Mouse (Mus musculus) forebrain, embryonic 12.5 days (tissue): ENCODE data around the gene Gng8. TPM values are rescaled to one million over a fixed set of nuclear protein-coding genes. Genes with fewer than 3 reads are reported as not detected.

Source experiments
- ATAC-seq: fragments of 200-750 bp; cut with Nextera tagmentation; 2 replicates; pipeline ENCODE4 v1.8.0; 2017; ENCODE audit warnings: moderate TSS enrichment; ENCODE audit not compliant: low FRiP score
- H3K27ac ChIP-seq: fragments of 300-500 bp; sonication (generic); 2 replicates; pipeline ENCODE4 v1.5.1; 2016; ENCODE audit warnings: mild to moderate bottlenecking
- H3K27me3 ChIP-seq: fragments of 300-500 bp; sonication (generic); 2 replicates; pipeline ENCODE4 v1.6.1; 2016; ENCODE audit warnings: mild to moderate bottlenecking
- H3K36me3 ChIP-seq: fragments of 300-500 bp; sonication (generic); replicated peaks from 2 replicates; pipeline ENCODE4 v1.6.1; 2016; ENCODE audit warnings: mild to moderate bottlenecking
- H3K4me1 ChIP-seq: fragments of 300-500 bp; sonication (generic); 2 replicates; pipeline ENCODE4 v1.6.1; 2016
- H3K4me2 ChIP-seq: fragments of 300-500 bp; sonication (generic); 2 replicates; pipeline ENCODE4 v1.6.1; 2016; ENCODE audit warnings: mild to moderate bottlenecking, moderate library complexity
- H3K4me3 ChIP-seq: fragments of 300-500 bp; sonication (generic); replicated peaks from 2 replicates; pipeline ENCODE4 v1.5.1; 2016; ENCODE audit warnings: mild to moderate bottlenecking
- H3K9ac ChIP-seq: fragments of 300-500 bp; sonication (generic); 2 replicates; pipeline ENCODE4 v1.6.1; 2016; ENCODE audit warnings: mild to moderate bottlenecking
- H3K9me3 ChIP-seq: fragments of 300-500 bp; sonication (generic); 2 replicates; pipeline ENCODE4 v1.6.1; 2016
- WGBS: fragments of 180-500 bp; shearing (Covaris S2); methylation state at CpG from one replicate; pipeline ENCODE4 v1.1.7; 2016; 5-methylcytosine and 5-hydroxymethylcytosine counted together
- polyA plus RNA-seq: library from polyadenylated mRNA; unstranded; fragments of >200 nt; fragmentation: Nextera tagmentation; extraction: Ambion mirVana; gene quantifications from 2 replicates; pipeline ENCODE4 v1.2.1, GENCODE M21; 2016

The Gng8 gene
- polyA plus RNA-seq, 1 experiment from 2014 or later: 14.7 TPM

- H3K27ac ChIP-seq: no peak overlapping the region
- H3K9ac ChIP-seq: no peak overlapping the region
- 0 out of 2 replicates have a peak, but pooled peaks cover 4% of the 10 kb centered on the region for H3K4me1 ChIP-seq
- no peak overlapping the region for H3K4me3 ChIP-seq
- ATAC-seq: no peak
- no peak overlapping the region for H3K4me2 ChIP-seq
- 97% methylated on average over 3 of the region's 3 CpGs for WGBS
- H3K36me3 ChIP-seq: peaks cover 29% of the 10 kb centered on the region
- no peaks in the 10 kb centered on the region for H3K27me3 ChIP-seq
- H3K9me3 ChIP-seq: no peaks in the 10 kb centered on the region
Observed at GRCm38 (mm10) chr7:16911904-16912303, 20.3 kb downstream of the Gng8 start.

- H3K4me2 ChIP-seq: no peak overlapping the region
- no peak overlapping the region for H3K27ac ChIP-seq
- 89% methylated on average over 6 of the region's 6 CpGs for WGBS
- H3K4me3 ChIP-seq: no peak overlapping the region
- 0 out of 2 replicates have a peak, but pooled peaks cover 4% of the 10 kb centered on the region for H3K4me1 ChIP-seq
- no peaks in the 10 kb centered on the region for H3K27me3 ChIP-seq
- no peak overlapping the region for H3K9ac ChIP-seq
- peaks cover 33% of the 10 kb centered on the region for H3K36me3 ChIP-seq
- H3K9me3 ChIP-seq: no peaks in the 10 kb centered on the region
- no peak for ATAC-seq
Observed at GRCm38 (mm10) chr7:16912360-16912759, 20.8 kb downstream of the Gng8 start.

GRCm38 (mm10) chr7:16913806-16914452, 22.3 kb downstream of the Gng8 start:
- H3K27ac ChIP-seq: no peak overlapping the region
- no peaks in the 10 kb centered on the region for H3K9me3 ChIP-seq
- H3K27me3 ChIP-seq: no peaks in the 10 kb centered on the region
- peaks cover 49% of the 10 kb centered on the region for H3K36me3 ChIP-seq
- no peak overlapping the region for H3K4me2 ChIP-seq
- ATAC-seq: peak; percentile 72
- 41% methylated on average over 10 of the region's 10 CpGs for WGBS
- no peak overlapping the region for H3K4me3 ChIP-seq
- H3K4me1 ChIP-seq: peaks cover 2% of the 10 kb centered on the region; the same call in 1 of the 2 replicates
- H3K9ac ChIP-seq: no peak overlapping the region

GRCm38 (mm10) chr7:16914453-16915343, 23.1 kb downstream of the Gng8 start:
- Histone ChIP-seq H3K4me3 (no peak overlapping the region), H3K9me3 (no peaks in the 10 kb centered on the region), H3K27me3 (no peaks in the 10 kb centered on the region), H3K9ac (no peak overlapping the region), H3K36me3 (peaks cover 57% of the 10 kb centered on the region), H3K4me1 (peaks cover 9% of the 10 kb centered on the region), H3K4me2 (no peak overlapping the region), H3K27ac (peak overlapping the region; percentile 14; the same call in 1 of the 2 replicates)
- 85% methylated on average over 18 of the region's 18 CpGs for WGBS
- ATAC-seq: no peak

- peaks cover 61% of the 10 kb centered on the region for H3K36me3 ChIP-seq
- 94% methylated on average over 32 of the region's 32 CpGs for WGBS
- ATAC-seq: no peak
Observed at GRCm38 (mm10) chr7:16915461-16916340, 24.1 kb downstream of the Gng8 start.

GRCm38 (mm10) chr7:16916342-16917265, 25.0 kb downstream of the Gng8 start:
- Histone ChIP-seq H3K27ac (peak overlapping the region; percentile 21; the same call in 1 of the 2 replicates), H3K27me3 (no peaks in the 10 kb centered on the region), H3K9me3 (no peaks in the 10 kb centered on the region), H3K36me3 (peaks cover 61% of the 10 kb centered on the region), H3K4me1 (peaks cover 28% of the 10 kb centered on the region), H3K9ac (no peak overlapping the region), H3K4me2 (no peak overlapping the region), H3K4me3 (no peak overlapping the region)
- ATAC-seq: no peak
- 89% methylated on average over 30 of the region's 30 CpGs for WGBS

More at GRCm38 (mm10) chr7:16915461-16916340, 24.1 kb downstream of the Gng8 start:
- Histone ChIP-seq H3K4me3 (no peak overlapping the region), H3K27ac (peak overlapping the region; percentile 21; the same call in 1 of the 2 replicates), H3K4me1 (peaks cover 19% of the 10 kb centered on the region), H3K9ac (no peak overlapping the region), H3K4me2 (no peak overlapping the region), H3K27me3 (no peaks in the 10 kb centered on the region), H3K9me3 (no peaks in the 10 kb centered on the region)

GRCm38 (mm10) chr7:16917447-16917846, 25.9 kb downstream of the Gng8 start:
- no peak for ATAC-seq
- Histone ChIP-seq H3K4me2 (no peak overlapping the region), H3K27ac (no peak overlapping the region), H3K36me3 (peaks cover 61% of the 10 kb centered on the region), H3K9me3 (no peaks in the 10 kb centered on the region), H3K4me3 (no peak overlapping the region), H3K9ac (no peak overlapping the region), H3K4me1 (peaks cover 37% of the 10 kb centered on the region), H3K27me3 (no peaks in the 10 kb centered on the region)
- 88% methylated on average over 11 of the region's 11 CpGs for WGBS

GRCm38 (mm10) chr7:16918014-16918413, 26.4 kb downstream of the Gng8 start:
- ATAC-seq: no peak
- 85% methylated on average over 9 of the region's 9 CpGs for WGBS
- Histone ChIP-seq H3K27ac (0 out of 2 replicates have a peak overlapping the region, but pooled peaks have one; percentile 8), H3K4me1 (peaks cover 42% of the 10 kb centered on the region), H3K9me3 (no peaks in the 10 kb centered on the region), H3K4me2 (no peak overlapping the region), H3K36me3 (peaks cover 61% of the 10 kb centered on the region), H3K4me3 (no peak overlapping the region), H3K9ac (no peak overlapping the region), H3K27me3 (no peaks in the 10 kb centered on the region)

GRCm38 (mm10) chr7:16918670-16919069, 27.1 kb downstream of the Gng8 start:
- 84% methylated on average over 3 of the region's 3 CpGs for WGBS
- no peaks in the 10 kb centered on the region for H3K27me3 ChIP-seq
- no peak overlapping the region for H3K9ac ChIP-seq
- H3K4me3 ChIP-seq: no peak overlapping the region
- no peak for ATAC-seq
- H3K36me3 ChIP-seq: peaks cover 61% of the 10 kb centered on the region
- H3K27ac ChIP-seq: no peak overlapping the region
- H3K9me3 ChIP-seq: no peaks in the 10 kb centered on the region
- peaks cover 43% of the 10 kb centered on the region for H3K4me1 ChIP-seq
- no peak overlapping the region for H3K4me2 ChIP-seq

- Histone ChIP-seq H3K9me3 (no peaks in the 10 kb centered on the region), H3K36me3 (peaks cover 54% of the 10 kb centered on the region), H3K27me3 (no peaks in the 10 kb centered on the region), H3K4me3 (no peak overlapping the region; the same call in 1 of the 2 replicates), H3K27ac (peak overlapping the region; percentile 21), H3K9ac (peak overlapping the region; percentile 33; the same call in 1 of the 2 replicates), H3K4me1 (peaks cover 43% of the 10 kb centered on the region), H3K4me2 (peak overlapping the region; percentile 21)
- ATAC-seq: no peak
- 91% methylated on average over 13 of the region's 13 CpGs for WGBS
Observed at GRCm38 (mm10) chr7:16919395-16920149, 28.0 kb downstream of the Gng8 start.
